Comparison of ENCODE assay signal across 16 mouse cellular contexts in the genomic region with DNA sequence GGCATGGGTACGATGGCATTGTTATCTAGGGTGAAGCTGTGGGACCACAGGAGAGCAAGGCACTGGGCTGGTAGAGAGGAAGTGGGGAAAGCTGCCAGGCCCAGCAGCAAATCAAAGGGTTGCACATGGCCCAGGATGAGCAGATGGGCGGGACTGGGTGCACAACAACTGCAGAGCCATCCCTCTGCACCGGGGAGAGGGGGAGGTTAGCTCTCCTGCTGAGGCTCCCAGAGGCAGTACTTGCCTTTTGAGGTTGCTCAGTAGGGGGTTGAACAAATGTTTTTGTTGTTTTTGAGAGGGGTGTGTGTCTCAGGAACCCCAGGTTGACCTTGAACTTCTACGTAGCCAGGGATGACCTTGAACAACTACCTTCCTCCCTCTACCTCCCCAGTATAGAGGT. TPM values are rescaled to one million over a fixed set of nuclear protein-coding genes. Genes with fewer than 3 reads are reported as not detected.
DNase-seq lines count a peak whose midpoint lies in the region; ATAC-seq and TF ChIP-seq lines count a peak whose summit lies in the region.
"Had no signal": no experiment of that assay in that cellular context is flagged by ENCODE, and none has a peak within 500 bp of the region (broad histone marks: within the 10 kb centered on the region; RNA-seq: fewer than 3 reads in every experiment).

No protein-coding gene starts in this region.

- peak; percentile 95 for ATAC-seq in common myeloid progenitor, adult 5-6 weeks (replicated peaks; ENCODE audit: low read depth, poor library complexity, severe bottlenecking)
- ATAC-seq: forebrain, postnatal 0 days had no signal

- no peak for TF ChIP-seq CTCF in thymus, adult 2 months (IDR thresholded peaks at IDR 0.05; ENCODE audit: borderline replicate concordance, control insufficient read depth, extremely low read depth, insufficient read depth, low read length, poor library complexity)

- TF ChIP-seq POLR2A in thymus, adult 2 months (IDR thresholded peaks at IDR 0.05; ENCODE audit: control insufficient read depth, extremely low read depth, insufficient read depth, low read length, poor library complexity): no peak

- H3K27ac ChIP-seq in thymus, adult 2 months (ENCODE audit: control insufficient read depth, insufficient read depth, low read length): peak overlapping the region; percentile 16; the same call in 1 of the 2 replicates
- H3K27ac ChIP-seq: heart, embryonic 15.5 days; hindbrain, embryonic 15.5 days; layer of hippocampus, adult 2 months had no signal

- WGBS in thymus, adult 2 months: 8% methylated on average over 4 of the region's 4 CpGs

- no peak overlapping the region for H3K4me3 ChIP-seq in thymus, adult 2 months (ENCODE audit: control insufficient read depth, insufficient read depth, low read length)
- H3K4me3 ChIP-seq: heart, embryonic 15.5 days; hindbrain, embryonic 15.5 days; layer of hippocampus, adult 2 months had no signal

- H3K4me1 ChIP-seq in thymus, adult 2 months (replicated peaks; ENCODE audit: control insufficient read depth, insufficient read depth, low read length): peaks cover 23% of the 10 kb centered on the region
- H3K4me1 ChIP-seq: hindbrain, embryonic 15.5 days had no signal

- no peaks in the 10 kb centered on the region for H3K36me3 ChIP-seq in thymus, adult 2 months (ENCODE audit: control insufficient read depth, insufficient read depth, low read length)
- H3K36me3 ChIP-seq: heart, embryonic 15.5 days; hindbrain, embryonic 15.5 days had no signal

- DNase-seq in CD4-positive helper T cell, adult 2 months (ENCODE audit: low read depth, low spot score): peak; percentile 16
- peak; percentile 92 for DNase-seq in ES-CJ7 (ENCODE audit: low read depth, low spot score)
- peak; percentile 58 for DNase-seq in thymus, adult 2 months
- DNase-seq in heart, adult 18-20 months: no peak
- DNase-seq in kidney, postnatal 4 days: no peak
- DNase-seq in urinary bladder, postnatal 36 days (ENCODE audit: low spot score in 2 of 2): no peak
- DNase-seq: cerebellum, adult 8-10 months; forebrain, postnatal 0 days; gastrocnemius, postnatal 14 days; lung, embryonic 14.5 days; right cerebral cortex, postnatal 25 days had no signal

- no peaks in the 10 kb centered on the region for H3K27me3 ChIP-seq in thymus, adult 2 months (ENCODE audit: control insufficient read depth, insufficient read depth, low read length)
- H3K27me3 ChIP-seq: CH12.LX; heart, embryonic 15.5 days; hindbrain, embryonic 15.5 days had no signal

RNA-seq across cellular contexts. Expression of gene Tor1aip1, which starts 40.2 kb away (rescaled TPM):
- total RNA-seq in common myeloid progenitor, adult 5-6 weeks (2017): 31.1 and 54.0 TPM in 2 replicates
- polyA plus RNA-seq in thymus, adult 2 months (2012; rRNA removed): 28.9 and 29.0 TPM in 2 replicates
- 10 to 100 TPM; 87.1 to 94.0 TPM for total RNA-seq in heart, adult 18-20 months (2021)

RNA-seq across cellular contexts. Expression of gene Tor1aip2, which starts 41.3 kb away (rescaled TPM):
- total RNA-seq in common myeloid progenitor, adult 5-6 weeks (2017): 61.8 and 76.6 TPM in 2 replicates
- polyA plus RNA-seq in thymus, adult 2 months (2012; rRNA removed): 105 and 107 TPM in 2 replicates
- total RNA-seq in heart, adult 18-20 months (2021): 10 to 100 TPM; 39.4 to 42.6 TPM

Comparison
In these comparisons a context has a peak if more than half of its experiments do, and no peak if none do; other contexts are left out.
1. DNase-seq: peak in CD4-positive helper T cell, adult 2 months (single experiment), ES-CJ7 (single experiment) and thymus, adult 2 months (single experiment); none in heart, adult 18-20 months (0 of 2), kidney, postnatal 4 days (0 of 2) and urinary bladder, postnatal 36 days (0 of 2).